Mouse (Mus musculus) midbrain, embryonic 12.5 days (tissue): ENCODE results near the gene Sgf29. TPM values are rescaled to one million over a fixed set of nuclear protein-coding genes. Genes with fewer than 3 reads are reported as not detected.

Source experiments
- ATAC-seq: fragments of 200-750 bp; cut with Nextera tagmentation; 2 replicates; pipeline ENCODE4 v1.8.0; 2017; ENCODE audit warnings: low read depth, moderate TSS enrichment, moderate library complexity; ENCODE audit not compliant: low FRiP score
- H3K27ac ChIP-seq: fragments of 300-500 bp; sonication (generic); replicated peaks from 2 replicates; pipeline ENCODE4 v1.5.1; 2016; ENCODE audit warnings: mild to moderate bottlenecking
- H3K27me3 ChIP-seq: fragments of 300-500 bp; sonication (generic); 2 replicates; pipeline ENCODE4 v1.6.1; 2016; ENCODE audit warnings: mild to moderate bottlenecking
- H3K36me3 ChIP-seq: fragments of 300-500 bp; sonication (generic); 2 replicates; pipeline ENCODE4 v1.6.1; 2016
- H3K4me1 ChIP-seq: fragments of 300-500 bp; sonication (generic); 2 replicates; pipeline ENCODE4 v1.6.1; 2016
- H3K4me2 ChIP-seq: fragments of 300-500 bp; sonication (generic); replicated peaks from 2 replicates; pipeline ENCODE4 v1.6.1; 2016; ENCODE audit warnings: mild to moderate bottlenecking, moderate library complexity
- H3K4me3 ChIP-seq: fragments of 300-500 bp; sonication (generic); 2 replicates; pipeline ENCODE4 v1.5.1; 2016; ENCODE audit warnings: mild to moderate bottlenecking
- H3K9ac ChIP-seq: fragments of 300-500 bp; sonication (generic); replicated peaks from 2 replicates; pipeline ENCODE4 v1.6.1; 2016; ENCODE audit warnings: mild to moderate bottlenecking, moderate library complexity
- H3K9me3 ChIP-seq: fragments of 300-500 bp; sonication (generic); 2 replicates; pipeline ENCODE4 v1.6.1; 2016; ENCODE audit warnings: mild to moderate bottlenecking
- WGBS: fragments of 180-500 bp; shearing (Covaris S2); methylation state at CpG from one replicate; pipeline ENCODE4 v1.1.7; 2016; 5-methylcytosine and 5-hydroxymethylcytosine counted together
- polyA plus RNA-seq: library from polyadenylated mRNA; unstranded; fragments of >200 nt; fragmentation: Nextera tagmentation; extraction: Ambion mirVana; gene quantifications from 2 replicates; pipeline ENCODE4 v1.2.1, GENCODE M21; 2016

Sgf29 gene
- polyA plus RNA-seq, 1 experiment from 2014 or later = 46.4 TPM

DNA sequence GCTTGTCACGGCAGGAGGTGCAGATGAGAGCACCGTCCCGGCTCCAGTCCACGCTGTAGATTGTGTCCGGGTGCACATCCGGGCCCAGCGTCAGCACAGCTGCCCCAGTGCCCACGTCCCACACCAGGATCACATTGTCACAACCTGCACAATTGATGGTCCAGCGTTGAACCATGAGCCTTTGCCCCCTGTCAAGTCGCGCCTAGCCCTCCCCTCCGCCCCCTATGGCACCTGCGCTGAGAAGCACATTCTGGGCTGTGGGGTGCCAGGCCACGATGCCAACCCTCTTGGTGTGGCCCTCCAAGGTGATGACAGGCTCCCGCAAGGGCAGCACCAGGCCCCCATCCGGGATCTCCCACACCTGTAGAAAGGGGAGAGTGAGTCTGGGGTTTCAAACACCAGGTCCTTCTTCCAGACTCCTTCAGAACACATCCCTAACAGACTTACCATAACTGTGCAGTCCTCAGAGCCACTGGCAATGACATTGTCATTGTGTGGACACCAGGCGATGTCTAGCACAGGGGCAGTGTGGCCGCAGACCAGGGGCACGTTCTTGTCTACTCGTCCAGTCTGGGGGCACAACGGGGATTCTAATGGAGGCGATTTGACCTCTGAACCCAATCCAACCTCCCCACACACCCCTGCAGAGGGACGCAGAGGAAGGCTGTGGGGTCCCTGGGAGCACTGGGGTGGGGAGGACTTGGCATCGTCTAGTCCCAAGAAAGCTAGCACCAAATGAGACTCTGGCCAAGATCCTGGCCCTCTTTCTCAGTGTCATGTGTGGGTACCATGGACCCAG, 52.6 kb downstream of the Sgf29 start:
- 0 out of 2 replicates have a peak overlapping the region, but pooled peaks have one; percentile 4 for H3K4me3 ChIP-seq
- peak; percentile 3; the same call in 1 of the 2 replicates for ATAC-seq
- H3K27ac ChIP-seq = no peak overlapping the region
- H3K36me3 ChIP-seq = peaks cover 16% of the 10 kb centered on the region
- H3K9ac ChIP-seq = peak overlapping the region; percentile 20; the same call in 1 of the 2 replicates
- peaks cover 40% of the 10 kb centered on the region for H3K4me1 ChIP-seq
- peak overlapping the region; percentile 34 for H3K4me2 ChIP-seq
- 62% methylated on average over 24 of the region's 24 CpGs for WGBS
- no peaks in the 10 kb centered on the region for H3K9me3 ChIP-seq
- peaks cover 25% of the 10 kb centered on the region for H3K27me3 ChIP-seq

DNA sequence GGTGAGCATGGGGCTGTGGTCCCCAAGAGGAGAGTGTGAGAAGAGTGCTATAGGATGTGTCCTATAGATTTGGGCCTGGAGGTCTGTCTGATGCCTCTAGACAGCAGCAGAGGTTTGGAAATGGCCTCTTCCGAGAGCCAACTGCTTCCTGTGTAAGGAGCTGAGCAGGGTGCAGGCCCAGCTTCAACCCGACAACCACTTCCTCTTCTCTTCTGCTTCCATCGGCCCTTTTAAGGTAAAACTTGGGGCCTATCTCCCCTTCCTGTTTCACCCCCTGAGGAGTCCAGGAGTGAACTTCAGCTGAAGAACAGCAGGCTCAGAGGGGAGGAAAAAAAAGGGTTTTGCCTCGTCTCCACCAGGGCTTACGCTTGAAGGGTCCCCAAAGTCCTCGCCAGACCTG, 53.2 kb downstream of the Sgf29 start:
- Histone ChIP-seq H3K4me2 (no peak overlapping the region), H3K9me3 (no peaks in the 10 kb centered on the region), H3K4me1 (peaks cover 34% of the 10 kb centered on the region), H3K36me3 (peaks cover 16% of the 10 kb centered on the region), H3K27ac (no peak overlapping the region), H3K4me3 (no peak overlapping the region), H3K9ac (0 out of 2 replicates have a peak overlapping the region, but pooled peaks have one; percentile 20), H3K27me3 (peaks cover 25% of the 10 kb centered on the region)
- ATAC-seq = no peak
- WGBS = 88% methylated on average over 6 of the region's 6 CpGs

DNA sequence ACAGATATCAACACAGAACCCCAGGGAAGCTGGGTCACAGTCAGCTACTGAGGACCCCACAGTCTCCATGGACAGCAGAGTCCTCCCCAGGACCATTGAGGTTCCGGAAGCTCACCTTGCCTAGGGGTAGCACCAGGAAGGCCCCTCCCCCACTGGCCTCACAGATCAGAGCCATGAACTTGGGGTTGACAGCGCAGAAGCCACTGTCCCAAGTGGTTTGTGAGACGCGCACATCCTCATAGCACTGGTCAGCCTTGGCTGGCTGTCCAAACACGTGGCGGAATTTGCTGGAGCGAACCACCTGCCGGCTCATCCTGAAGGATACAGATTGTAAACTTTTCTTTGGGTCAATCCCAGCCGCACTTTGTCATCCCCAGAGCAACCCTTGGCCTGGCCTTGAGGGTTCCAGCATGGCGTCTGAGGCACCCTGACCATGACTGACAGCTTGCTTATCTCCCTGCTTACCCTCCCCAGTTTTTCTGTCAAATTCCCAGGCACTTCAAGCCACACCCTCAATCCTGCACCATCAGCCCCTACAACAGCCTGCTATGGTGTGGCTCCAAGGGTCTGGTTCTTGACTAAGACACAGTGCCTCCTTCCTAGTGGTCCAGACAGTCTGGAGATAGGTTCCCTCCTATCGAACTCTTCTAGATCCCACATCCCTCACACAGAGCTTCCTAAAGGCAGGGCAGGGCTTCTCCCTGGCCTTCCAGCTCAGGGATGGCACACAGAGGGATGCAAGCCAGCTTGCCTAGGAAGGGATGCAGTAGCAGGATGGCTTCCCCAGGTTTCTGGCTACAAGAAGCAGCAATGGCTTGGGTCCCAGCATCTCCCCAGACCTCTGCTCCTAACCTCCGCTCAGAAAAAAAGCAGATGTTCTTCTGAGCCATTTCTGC, 54.0 kb downstream of the Sgf29 start:
- Histone ChIP-seq H3K27ac (no peak overlapping the region), H3K9ac (peak overlapping the region; percentile 93), H3K4me1 (peaks cover 33% of the 10 kb centered on the region), H3K9me3 (no peaks in the 10 kb centered on the region), H3K36me3 (peaks cover 16% of the 10 kb centered on the region), H3K4me2 (peak overlapping the region; percentile 92), H3K27me3 (peaks cover 25% of the 10 kb centered on the region), H3K4me3 (peak overlapping the region; percentile 71)
- ATAC-seq = no peak
- 86% methylated on average over 12 of the region's 12 CpGs for WGBS

DNA sequence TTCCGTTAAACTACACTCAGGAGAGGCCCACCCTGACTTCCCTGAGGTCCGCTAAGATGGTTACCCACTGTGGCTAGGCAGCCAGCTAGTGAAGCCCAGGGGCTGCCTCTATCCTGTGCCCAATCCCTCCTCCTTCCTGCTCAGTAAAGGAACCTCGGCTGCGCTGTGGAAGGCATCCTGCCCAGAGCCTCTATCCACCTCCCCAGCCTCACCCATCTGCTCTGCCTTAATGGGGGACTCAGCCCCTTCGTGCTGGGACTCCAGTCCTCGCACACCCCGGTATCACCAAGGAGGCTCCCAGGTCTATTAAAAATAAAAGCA, 54.6 kb downstream of the Sgf29 start:
- Histone ChIP-seq H3K36me3 (peaks cover 14% of the 10 kb centered on the region), H3K4me2 (peak overlapping the region; percentile 92), H3K4me3 (peak overlapping the region; percentile 71), H3K27me3 (peaks cover 25% of the 10 kb centered on the region), H3K9me3 (no peaks in the 10 kb centered on the region), H3K4me1 (peaks cover 33% of the 10 kb centered on the region), H3K9ac (peak overlapping the region; percentile 93), H3K27ac (no peak overlapping the region)
- no peak for ATAC-seq
- WGBS = 19% methylated on average over 7 of the region's 7 CpGs

DNA sequence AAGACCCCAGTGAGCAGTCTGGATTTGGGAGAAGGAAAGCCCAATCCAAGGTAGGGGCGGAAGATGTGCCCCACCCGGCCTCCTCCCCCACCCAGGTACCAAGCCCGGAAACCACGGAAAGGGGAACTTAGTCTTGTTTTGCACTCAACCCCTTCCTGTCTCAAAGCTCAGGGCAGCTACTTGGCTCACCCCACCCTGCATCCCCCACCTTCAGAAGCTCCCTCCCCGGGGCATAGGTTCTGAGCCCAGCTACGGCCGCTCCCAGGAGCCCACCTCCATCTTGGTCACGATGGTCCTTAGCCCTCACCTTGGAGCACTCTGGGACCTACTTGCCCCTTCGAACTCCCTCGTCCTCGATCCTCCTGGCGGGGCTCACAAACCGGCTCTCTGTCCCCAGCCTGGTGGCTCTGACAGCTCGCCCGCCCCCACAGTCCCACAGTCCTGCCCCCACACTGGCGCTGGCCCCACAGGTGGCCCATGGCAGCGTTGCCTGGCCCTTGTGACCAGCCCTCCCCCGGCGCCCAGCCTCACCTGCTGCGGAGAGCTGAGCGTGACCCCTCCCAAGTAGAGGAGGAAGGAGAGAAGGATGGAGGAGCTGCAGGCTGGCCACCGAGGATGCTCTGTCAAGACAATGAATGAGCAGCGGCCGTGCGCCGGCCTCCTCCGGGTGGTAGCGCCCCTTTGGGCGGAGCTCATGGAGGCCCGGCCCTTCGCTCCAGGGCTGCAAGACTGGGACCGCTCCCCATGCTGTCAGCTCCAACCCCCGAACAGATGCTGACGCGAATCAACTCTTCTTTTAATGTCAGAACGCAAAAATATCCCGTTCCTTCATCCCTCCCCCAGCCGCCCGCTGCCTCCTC, 55.2 kb downstream of the Sgf29 start:
- peak overlapping the region; percentile 93 for H3K9ac ChIP-seq
- H3K4me1 ChIP-seq = peaks cover 33% of the 10 kb centered on the region
- ATAC-seq = peak; percentile 83
- H3K27me3 ChIP-seq = peaks cover 25% of the 10 kb centered on the region
- H3K27ac ChIP-seq = peak overlapping the region; percentile 67
- peak overlapping the region; percentile 71 for H3K4me3 ChIP-seq
- H3K9me3 ChIP-seq = no peaks in the 10 kb centered on the region
- peak overlapping the region; percentile 92 for H3K4me2 ChIP-seq
- H3K36me3 ChIP-seq = peaks cover 8% of the 10 kb centered on the region
- WGBS = 3% methylated on average over 38 of the region's 39 CpGs

DNA sequence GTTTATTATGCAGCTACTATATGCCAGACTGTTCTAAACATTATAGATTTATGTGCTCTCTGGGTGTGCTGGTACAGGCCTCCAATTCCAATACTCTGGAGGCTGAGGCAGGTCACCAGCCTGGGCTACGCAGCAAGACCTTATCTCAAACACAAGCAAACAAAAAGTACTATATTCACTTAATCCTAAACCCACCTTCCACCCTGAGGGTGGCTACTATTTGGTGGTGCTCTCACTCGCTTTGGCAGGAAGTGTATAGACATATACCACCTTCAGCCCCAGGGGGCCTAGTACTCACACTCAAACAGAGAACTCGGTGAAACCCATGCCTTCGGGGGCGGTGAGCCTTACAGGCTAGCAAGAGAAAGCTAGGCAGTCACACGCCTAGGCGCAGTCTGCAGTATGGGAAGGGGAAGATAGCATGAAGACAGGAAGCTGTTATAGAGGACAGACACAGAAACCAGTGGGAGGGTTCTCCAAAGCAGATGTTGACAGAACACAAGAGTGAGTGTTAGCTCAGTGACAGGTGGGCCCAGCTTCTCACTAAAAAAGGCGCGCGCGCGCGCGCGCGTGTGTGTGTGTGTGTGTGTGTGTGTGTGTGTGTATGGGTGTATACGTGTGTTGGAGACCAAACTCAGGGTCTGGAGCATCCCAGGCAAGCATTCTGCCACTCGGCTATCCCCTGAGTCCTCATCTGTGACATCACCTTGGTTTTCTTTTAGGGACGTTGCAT, 58.5 kb downstream of the Sgf29 start, which contains the start of gene Coro1a:
Coro1a (minus strand) TSS at position 346 of the 733 bp plus-strand sequence.
- no peak for ATAC-seq
- no peak within 1 kb of the TSS for H3K9ac ChIP-seq
- H3K4me2 ChIP-seq = no peak within 1 kb of the TSS
- no peak within 1 kb of the TSS for H3K27ac ChIP-seq
- WGBS = 94% methylated on average over 16 of the region's 19 CpGs
- H3K4me3 ChIP-seq = no peak within 1 kb of the TSS
- H3K4me1 ChIP-seq = peaks cover 20% of the 10 kb centered on the region
- no peaks in the 10 kb centered on the region for H3K9me3 ChIP-seq
- H3K27me3 ChIP-seq = peaks cover 25% of the 10 kb centered on the region
- no peaks in the 10 kb centered on the region for H3K36me3 ChIP-seq

DNA sequence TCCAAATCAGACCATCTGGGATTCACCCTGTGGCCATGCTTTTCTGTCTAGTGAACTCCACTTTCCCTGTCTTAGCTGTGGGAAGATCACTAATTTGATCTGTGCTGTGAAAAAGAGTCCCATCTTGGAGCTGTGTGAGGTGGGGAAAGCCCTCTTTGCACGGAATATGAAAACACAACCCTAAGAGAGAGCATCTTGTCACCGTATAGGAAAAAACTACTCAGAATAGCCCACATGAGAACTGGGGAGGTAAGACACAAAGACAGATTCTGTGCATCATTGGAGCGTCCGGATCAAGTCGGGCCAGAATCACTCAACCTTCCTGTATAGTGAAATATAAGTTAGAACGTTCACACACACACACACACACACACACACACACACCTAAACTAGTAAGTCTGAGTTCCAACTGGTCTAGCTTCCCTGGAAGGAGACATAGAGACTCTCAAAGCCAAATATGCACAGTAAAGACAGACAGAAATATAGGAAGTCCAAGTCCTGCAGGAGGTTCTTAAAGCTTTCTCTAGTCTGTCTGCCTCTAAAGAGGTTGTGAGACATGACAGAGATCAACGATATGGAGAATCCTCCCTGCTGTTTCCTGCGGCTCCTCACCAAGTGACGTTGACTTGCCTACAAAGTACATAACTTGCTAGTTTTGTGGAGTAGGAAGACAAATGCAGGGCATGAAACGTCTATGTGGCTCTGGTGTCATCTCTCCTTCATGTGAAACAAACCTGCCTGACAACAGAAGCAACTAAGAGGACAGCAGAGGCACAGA, 59.3 kb downstream of the Sgf29 start:
- WGBS = 86% methylated on average over 10 of the region's 10 CpGs
- ATAC-seq = no peak
- H3K4me3 ChIP-seq = no peak overlapping the region
- peaks cover 17% of the 10 kb centered on the region for H3K4me1 ChIP-seq
- H3K27ac ChIP-seq = no peak overlapping the region
- peaks cover 18% of the 10 kb centered on the region for H3K27me3 ChIP-seq
- H3K9ac ChIP-seq = no peak overlapping the region
- no peaks in the 10 kb centered on the region for H3K9me3 ChIP-seq
- no peak overlapping the region for H3K4me2 ChIP-seq
- H3K36me3 ChIP-seq = no peaks in the 10 kb centered on the region

DNA sequence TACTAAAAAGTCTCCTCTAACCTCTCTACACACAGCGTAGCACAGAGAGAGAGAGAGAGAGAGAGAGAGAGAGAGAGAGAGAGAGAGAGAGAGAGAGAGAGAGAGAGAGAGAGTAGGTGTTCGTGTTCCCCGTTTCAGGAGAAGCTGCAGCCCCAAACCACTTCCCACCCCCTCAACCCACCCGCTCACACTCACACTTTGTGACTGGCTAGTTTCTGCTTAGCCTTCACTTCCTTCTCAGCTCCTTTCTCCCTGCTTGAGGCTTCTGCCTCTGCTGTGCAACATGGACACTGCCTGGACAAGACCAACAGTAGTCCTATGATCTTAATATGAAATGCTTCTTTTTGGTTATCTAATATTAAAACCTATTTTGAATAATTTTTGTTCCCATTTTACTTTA, 61.2 kb downstream of the Sgf29 start:
- H3K4me3 ChIP-seq = no peak overlapping the region
- H3K4me2 ChIP-seq = no peak overlapping the region
- no peaks in the 10 kb centered on the region for H3K9me3 ChIP-seq
- H3K9ac ChIP-seq = no peak overlapping the region
- ATAC-seq = no peak
- 82% methylated on average over 3 of the region's 4 CpGs for WGBS
- peaks cover under 1% of the 10 kb centered on the region; the same call in 1 of the 2 replicates for H3K4me1 ChIP-seq
- no peaks in the 10 kb centered on the region for H3K36me3 ChIP-seq
- peaks cover 10% of the 10 kb centered on the region; the same call in 1 of the 2 replicates for H3K27me3 ChIP-seq
- no peak overlapping the region for H3K27ac ChIP-seq

DNA sequence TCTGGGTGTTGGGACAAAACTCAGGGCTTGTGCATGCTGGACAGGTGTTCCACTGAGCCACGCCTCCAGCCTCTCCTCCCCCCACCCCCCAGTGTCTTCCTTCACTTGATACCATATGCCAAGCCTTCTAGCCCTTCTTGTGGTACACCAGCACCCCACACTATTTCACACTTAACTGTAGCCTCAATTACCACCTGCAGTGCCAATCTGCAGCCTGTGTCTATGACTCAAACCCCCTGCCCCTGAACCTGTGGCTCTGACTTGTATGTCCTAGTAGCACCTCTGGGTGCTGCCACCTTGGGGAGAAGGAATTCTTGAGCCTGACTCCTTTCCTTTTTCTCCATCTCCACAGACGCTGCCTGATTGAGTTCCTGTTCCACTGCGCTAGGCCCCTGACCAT, 62.8 kb downstream of the Sgf29 start:
- H3K27me3 ChIP-seq = no peaks in the 10 kb centered on the region
- 85% methylated on average over 3 of the region's 3 CpGs for WGBS
- H3K4me2 ChIP-seq = no peak overlapping the region
- no peak overlapping the region for H3K9ac ChIP-seq
- no peaks in the 10 kb centered on the region for H3K36me3 ChIP-seq
- H3K27ac ChIP-seq = no peak overlapping the region
- no peaks in the 10 kb centered on the region for H3K4me1 ChIP-seq
- ATAC-seq = no peak
- no peak overlapping the region for H3K4me3 ChIP-seq
- H3K9me3 ChIP-seq = no peaks in the 10 kb centered on the region

DNA sequence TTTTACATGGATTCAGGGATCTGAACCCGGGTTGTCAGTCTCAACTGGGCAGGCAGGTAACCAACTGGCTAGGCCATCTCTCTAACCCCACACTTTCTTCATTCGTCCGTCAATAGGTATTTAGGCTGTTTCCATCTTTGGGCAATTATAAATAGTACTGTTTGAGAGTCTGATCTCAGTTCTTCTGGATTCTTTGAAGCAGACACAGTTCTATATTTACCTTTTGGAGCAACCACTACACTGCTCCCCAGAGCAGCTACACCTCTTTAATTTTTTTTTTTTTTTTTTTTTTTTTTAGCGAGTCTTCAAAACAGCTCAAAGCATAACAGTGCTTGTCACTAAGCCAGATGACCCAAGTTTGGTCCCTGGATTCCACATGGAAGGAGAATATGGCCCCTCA, 66.6 kb downstream of the Sgf29 start:
- H3K36me3 ChIP-seq = no peaks in the 10 kb centered on the region
- no peak overlapping the region for H3K4me3 ChIP-seq
- no peak overlapping the region for H3K9ac ChIP-seq
- H3K9me3 ChIP-seq = 0 out of 2 replicates have a peak, but pooled peaks cover 4% of the 10 kb centered on the region
- 85% methylated on average over 4 of the region's 4 CpGs for WGBS
- H3K4me1 ChIP-seq = no peaks in the 10 kb centered on the region
- ATAC-seq = no peak
- no peaks in the 10 kb centered on the region for H3K27me3 ChIP-seq
- H3K4me2 ChIP-seq = no peak overlapping the region
- no peak overlapping the region for H3K27ac ChIP-seq
